Mouse (Mus musculus): ENCODE results near the gene Rgs7bp.
"Not testable (repeated sequence)": the region's sequence is repeated elsewhere in the genome, so short reads cannot be mapped to it uniquely, and the experiment has no call there.

Gene Rgs7bp

DNA sequence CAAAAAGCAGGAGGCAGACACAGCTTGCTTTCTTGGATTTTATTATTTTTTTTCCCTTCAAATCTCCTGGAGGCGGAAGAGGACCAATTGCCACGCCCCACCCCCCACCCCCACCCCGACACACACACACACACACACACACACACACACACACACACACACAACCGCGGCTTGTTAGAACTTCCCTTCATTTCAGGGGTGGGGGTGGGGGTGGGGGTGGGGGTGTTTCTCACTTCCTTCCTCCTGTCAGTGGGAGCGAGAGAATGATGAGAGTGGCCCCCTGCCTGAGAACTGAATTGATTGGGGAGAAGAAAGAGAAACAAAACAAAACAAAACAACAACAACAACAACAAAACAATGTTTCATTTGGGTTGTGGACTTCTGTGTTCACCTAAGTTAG is 117.0 kb downstream of the Rgs7bp start:
- no peak for DNase-seq (ENCODE audit: low spot score in 2 of 2)

DNA sequence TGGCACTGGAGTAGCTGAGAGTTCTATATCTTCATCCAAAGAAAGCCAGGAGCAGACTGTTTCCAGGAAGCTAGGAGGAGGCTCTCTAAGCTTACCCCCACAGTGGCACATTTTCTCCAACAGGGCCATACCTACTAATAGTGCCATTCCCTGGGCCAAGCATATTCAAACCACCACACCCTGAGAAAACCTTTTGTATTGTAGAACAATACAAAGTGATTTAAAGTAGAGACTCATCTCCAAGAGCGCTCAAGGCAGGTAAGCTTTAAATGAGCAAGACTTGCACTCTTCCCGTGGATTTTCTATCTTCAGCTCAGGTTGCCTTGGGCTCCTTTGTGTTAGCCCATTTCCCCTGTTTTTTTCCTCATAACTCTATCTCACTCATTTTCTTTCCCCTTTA is 118.1 kb downstream of the Rgs7bp start:
- no peak for DNase-seq (ENCODE audit: low spot score in 2 of 2)

DNA sequence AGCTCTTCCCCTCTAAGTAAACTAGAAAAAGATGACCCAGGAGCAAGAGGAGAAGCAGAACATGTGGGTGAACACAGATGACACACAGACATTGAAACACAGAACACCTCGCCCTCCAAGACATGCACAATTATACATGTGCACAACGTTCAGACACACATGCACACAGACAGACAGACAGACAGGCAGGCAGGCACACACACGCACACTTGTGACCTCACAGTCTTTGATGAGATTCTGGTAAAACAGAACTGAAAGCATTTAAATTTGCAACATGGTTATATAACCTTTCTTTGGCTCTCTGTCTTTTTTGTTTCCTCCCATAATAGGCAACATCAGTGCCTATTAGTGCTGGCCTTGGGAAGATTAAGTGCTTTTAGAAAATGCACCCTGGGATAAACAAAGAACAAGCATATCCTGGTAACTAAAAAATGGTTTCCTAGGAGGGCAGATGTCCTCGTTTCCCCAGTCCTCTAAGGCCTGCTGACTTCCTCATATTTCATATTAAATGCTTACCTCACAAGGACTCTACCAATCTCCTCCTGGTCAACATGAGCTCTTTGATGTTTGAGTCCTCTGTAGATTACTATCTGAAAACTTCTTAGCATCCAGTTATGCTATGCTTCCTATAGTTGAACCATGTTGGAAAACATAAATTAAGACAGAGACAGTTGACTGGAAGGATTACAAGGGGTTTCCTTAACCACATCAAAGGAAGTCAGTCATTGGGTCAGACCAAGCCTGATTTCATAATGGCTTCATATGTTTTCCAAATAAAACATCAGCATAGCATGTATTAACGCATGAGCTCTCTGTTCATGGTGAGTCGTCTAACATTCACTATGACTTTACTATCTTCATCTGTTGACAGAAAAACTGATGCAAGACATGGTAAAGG is 122.8 kb downstream of the Rgs7bp start:
- no peak for DNase-seq (ENCODE audit: low spot score in 2 of 2)

DNA sequence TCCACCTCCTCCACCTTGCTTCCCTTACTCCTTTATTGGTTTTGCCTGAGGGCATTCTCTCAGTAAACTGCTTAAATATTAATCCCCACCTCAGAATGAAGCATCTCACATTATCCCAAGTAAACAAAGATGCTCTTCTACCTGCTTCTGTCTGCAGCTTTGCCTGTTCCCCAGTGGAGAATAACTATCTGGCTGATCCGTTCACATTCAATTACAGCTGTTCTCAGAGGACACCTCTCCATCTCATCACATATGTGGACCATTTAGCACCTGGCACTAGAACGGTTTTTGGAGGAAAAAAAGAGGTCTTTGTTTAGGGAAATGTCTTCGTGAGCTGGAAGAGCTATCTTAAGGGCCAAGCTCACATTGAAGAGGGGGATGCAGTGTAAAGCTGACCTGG is 123.9 kb downstream of the Rgs7bp start:
- DNase-seq (ENCODE audit: low spot score in 2 of 2): no peak

GRCm38 (mm10) chr13:104918663-104919062 is 136.1 kb downstream of the Rgs7bp start:
- no peak for DNase-seq (ENCODE audit: low spot score in 2 of 2)

GRCm38 (mm10) chr13:104916771-104917170 is 138.0 kb downstream of the Rgs7bp start:
- DNase-seq (ENCODE audit: low spot score in 2 of 2): not testable (repeated sequence)

GRCm38 (mm10) chr13:104916106-104916505 is 138.6 kb downstream of the Rgs7bp start:
- DNase-seq (ENCODE audit: low spot score in 2 of 2): no peak

DNA sequence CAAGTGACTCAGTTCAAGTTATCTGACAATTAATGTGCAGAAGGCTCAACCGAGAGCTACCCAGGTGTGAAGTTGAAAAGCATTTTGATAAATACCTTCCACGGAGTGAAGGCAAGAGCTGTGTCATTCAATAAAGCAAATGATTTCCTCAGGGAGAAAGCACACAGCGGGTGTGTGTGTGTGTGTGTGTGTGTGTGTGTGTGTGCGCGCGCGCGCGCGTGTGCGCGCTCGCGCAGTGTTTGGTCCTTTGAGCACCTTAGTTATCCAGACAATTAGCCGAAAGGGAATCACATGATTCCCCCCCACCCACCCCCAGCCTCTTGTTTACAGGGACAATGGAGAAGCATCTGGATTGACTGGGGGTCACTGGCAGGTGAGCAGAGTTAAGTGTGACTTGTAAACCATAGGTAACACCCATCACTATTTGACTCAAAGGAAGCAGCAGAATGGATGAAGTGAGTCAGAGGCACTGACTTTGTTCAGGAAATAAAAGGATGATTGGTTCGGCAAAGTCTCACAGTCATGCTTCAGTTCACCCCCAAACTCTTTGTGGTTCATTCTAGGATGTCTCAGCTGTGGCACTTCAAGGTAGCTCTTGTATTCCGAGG is 140.3 kb downstream of the Rgs7bp start:
- DNase-seq (ENCODE audit: low spot score in 2 of 2): no peak

DNA sequence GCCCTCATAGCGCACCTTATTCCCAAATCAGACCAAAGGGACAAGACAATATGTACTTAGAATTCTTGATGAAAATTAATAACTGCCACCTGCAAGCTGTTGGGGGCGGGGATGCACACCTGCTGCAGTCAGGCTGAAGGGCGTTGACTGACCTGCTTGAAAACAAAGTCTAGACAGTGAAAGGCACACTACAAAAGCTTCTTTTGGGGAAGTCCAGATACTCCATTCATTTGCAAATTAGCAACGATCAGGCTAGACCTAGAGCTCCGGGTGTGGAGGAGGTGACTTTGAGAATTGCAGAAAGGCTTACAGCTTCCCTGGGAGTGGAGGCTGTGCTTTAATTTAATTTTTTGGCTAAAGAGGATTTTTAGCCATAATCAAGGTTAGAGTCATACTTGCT is 143.1 kb downstream of the Rgs7bp start:
- not testable (repeated sequence) for DNase-seq (ENCODE audit: low spot score in 2 of 2)

DNA sequence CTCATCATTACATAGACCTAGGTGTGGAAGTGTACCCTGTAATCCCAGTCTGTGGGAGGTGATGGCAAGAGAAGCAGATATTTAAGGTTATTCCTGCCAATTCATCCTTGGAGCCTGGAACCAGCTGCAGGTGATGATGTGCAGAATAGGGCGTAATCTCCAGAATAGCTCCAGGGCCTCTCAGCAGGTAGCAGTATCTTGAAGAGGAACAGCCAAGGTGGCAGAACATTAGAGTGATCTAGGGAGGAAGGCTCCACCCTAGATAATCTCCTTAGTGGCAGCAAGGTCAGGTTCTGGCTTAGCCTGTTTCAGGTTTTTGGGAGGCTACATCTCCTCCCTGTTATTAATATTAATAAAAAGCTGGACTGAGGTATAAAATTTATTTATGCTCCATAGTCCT is 143.7 kb downstream of the Rgs7bp start:
- DNase-seq (ENCODE audit: low spot score in 2 of 2): not testable (repeated sequence)

DNA sequence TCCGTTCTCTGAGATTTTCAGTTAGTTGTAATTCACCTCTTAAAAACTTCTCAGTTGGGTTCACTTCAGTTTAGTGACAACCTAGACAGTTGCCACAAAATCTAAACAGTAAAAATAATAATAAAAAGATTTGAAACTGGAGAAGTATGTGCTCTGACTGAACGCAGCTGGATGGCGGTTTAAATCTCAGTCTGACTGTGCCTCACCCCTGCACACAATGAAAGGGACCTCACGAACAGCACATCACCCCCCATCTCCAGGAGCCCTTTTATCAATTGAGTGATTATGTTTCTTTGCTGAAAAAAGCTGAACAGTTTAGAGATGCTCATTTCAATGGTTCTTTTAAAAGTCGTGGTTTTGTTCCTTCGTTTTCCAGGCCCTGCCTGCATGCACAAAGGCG is 146.0 kb downstream of the Rgs7bp start:
- DNase-seq (ENCODE audit: low spot score in 2 of 2): no peak
